Mouse (Mus musculus) regulatory T cell (primary cell): ENCODE measurements at regions not wholly inside any gene's neighbourhood (a gene's known extent, or its start where the extent isn't known, plus 50 kb on each side); places are given as distances from the start of the nearest gene placed in this dataset.

Experiments used
- in situ Hi-C: fragments of 300-600 bp; cut with MboI, MseI; formaldehyde crosslinking; loops from one replicate; pipeline ENCODE4 v1.15.1; 2025; ENCODE audit warnings: high pct_unique_total_duplicates

DNA sequence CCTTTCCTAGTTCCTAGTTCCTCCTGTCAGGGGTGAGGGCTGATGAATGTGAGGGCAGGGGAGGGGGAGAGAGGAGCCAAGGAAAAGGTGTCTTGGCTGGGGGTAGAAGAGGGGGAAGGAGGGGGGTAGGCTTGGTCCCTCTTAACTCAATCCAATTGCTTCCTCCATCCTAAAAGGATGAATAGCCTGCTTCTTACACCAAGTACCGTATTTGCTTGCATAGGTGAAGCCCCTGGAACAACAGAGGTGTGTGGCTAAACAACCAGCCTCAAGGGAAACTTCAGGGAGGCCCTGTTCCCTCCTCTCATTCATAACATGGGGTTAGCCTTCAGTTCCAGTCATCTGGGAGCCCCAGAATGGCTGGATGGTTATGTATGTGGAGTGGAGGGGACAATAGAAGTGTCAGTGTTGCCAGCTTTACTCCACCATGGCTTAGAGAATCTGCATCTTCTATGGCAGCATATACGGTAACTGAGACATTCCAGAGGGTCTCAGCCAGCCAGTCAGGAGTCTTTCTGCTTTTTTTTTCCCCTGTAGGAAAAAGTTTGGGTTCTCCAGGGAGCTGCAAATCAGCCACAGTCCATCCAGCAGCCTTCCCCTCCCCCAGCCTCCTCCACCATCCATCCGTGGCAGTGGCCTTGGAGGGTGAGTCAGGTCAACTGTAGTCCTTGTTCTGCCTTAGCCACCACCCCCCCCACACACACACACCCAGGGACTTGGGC is 100.2 kb upstream of the Ccnd2 start:
- in situ Hi-C loops: no loop called here

- in situ Hi-C loops: no loop called here
Measured at GRCm38 (mm10) chr6:127253935-127254334, 101.9 kb upstream of the Ccnd2 start.

- in situ Hi-C loops: no loop called here
Measured at GRCm38 (mm10) chr6:127263903-127264680, 112.1 kb upstream of the Ccnd2 start.

DNA sequence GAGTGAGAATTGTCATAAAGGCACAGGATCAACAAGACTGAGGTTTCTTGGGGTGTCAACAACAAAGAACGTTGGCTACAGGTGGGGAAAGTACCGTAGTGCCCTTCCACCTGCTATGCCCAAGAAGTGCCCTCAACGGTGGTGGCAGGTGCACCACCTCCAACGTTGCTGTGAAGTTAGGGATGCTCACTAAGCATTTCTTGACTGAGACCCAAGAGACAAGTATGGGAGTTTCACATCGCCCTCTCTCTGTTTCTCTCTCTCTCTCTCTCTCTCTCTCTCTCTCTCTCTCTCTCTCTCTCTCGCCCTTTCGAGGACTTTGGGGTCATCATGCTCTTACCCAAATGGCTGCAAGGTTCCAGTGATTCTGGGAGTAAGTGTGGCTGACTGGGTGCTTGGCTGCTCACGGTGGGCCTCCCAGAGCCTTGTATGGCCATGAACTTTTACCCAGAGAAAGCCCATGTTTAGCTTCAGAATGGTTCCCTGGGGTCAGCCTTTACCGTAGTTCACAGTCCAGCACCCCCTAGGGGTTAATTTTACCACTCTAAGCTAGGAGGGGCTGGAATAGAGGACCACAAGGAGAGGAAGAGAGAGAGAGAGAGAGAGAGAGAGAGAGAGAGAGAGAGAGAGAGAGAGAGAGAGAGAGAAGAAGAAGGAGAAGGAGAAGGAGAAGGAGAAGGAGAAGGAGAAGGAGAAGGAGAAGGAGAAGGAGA is 113.2 kb upstream of the Ccnd2 start:
- in situ Hi-C loops: no loop called here

DNA sequence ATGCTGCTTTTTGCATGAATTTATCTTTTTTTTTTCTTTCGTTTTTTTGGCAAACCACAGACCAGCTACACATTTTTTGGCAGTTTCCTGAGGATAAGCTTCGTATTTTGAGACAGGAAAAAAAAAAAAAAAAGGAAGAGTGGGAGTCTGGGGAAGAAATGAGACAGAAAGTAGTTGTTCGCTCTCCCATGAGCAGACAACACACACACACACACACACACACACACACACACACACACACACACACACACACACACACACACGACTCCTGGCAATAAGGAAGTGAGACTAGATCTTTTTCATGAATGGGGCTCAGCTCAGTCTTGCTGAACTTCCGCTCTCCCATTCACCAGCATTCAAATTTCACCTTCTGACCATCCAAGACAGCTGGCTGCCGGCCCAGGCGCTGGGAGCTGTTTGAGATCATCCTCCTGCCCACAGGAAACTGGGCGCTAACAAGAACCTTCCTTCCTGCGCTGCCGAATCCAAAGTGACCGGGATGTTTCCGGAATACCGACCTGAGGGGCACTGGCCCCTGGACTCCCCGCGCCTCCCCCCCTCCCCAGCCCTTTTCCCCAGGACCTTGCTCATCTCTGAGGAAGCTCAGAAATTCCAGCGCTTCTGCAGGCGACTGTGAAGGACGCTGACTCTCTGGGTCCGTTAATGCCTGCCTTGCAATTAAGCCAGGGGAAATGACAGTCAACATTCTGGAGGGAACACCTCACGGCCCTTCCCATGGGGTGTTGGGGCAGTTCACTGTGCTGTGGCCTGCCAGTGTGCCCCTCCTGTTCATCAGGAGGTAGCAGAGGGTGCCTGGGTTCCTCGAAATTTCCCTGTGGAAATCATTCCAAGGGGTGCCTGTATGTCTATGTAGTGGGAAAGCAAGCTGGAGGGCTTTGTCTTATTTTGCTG is 114.2 kb upstream of the Ccnd2 start:
- in situ Hi-C loops: no loop called here

DNA sequence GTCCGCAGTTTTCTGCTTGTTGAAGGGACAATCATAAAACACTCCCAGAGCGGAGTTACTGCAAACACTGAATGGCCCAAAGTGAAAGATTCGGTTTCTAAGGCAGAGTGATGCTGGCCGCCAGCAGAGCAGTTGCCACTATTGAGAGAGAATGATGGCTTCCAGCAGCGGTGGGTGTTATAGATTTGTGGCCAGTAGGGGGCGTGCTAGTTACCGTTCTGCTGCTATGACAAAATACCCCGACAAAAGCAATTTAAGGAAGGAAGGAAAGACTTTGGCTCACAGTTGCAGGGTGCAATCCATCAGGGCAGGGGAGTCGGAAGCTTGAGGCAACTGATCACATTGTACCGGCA is 114.8 kb upstream of the Ccnd2 start:
- in situ Hi-C loops: no loop called here

DNA sequence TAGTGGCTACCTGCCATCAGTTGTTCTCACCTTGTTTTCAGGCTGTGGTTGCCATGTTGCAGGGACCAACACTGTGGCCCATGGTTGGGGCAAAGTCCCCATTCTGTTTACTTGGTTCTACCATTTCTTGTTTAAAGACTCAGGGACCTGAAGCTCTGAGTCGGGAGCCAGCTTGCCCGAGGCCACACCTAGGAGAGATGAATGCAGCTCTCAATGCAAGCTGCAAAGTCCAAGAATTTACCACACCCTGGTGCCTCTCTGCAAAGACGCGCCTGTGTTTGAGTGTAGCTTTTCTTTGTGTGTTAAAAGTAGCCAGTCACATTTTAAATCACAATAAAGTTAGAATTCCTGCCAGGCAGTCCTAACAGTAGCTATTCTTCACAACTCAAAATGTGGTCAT is 117.0 kb upstream of the Ccnd2 start:
- in situ Hi-C loops: no loop called here

DNA sequence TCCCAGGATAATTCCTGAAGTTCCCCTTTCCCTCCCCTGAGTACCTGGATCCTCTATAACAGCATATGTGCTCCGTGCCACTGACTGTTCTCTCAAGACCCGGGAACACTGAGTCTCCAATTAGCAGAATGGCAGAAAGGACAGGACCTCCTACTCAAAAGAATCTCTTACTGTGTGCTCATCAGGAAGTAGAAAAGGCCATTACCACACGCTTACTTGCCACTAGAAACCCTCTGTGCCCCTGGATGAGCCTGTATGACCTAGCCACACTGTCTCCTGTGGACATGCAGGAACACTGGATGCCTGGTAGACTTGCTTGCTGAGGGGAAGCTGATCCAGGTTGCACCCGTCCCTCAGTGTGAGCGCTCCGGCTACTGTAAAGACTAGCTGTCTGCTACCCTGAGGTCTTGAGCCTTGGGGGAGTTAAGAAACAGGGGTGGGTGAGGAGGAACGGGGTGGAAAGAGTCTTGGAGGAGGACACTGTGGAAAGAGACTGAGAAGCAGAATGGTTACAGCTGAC is 117.6 kb upstream of the Ccnd2 start:
- in situ Hi-C loops: loop anchor here (5.0 kb wide), 2 partner anchors 83 to 178 kb away; partner anchors contain the start of gene Parp11

DNA sequence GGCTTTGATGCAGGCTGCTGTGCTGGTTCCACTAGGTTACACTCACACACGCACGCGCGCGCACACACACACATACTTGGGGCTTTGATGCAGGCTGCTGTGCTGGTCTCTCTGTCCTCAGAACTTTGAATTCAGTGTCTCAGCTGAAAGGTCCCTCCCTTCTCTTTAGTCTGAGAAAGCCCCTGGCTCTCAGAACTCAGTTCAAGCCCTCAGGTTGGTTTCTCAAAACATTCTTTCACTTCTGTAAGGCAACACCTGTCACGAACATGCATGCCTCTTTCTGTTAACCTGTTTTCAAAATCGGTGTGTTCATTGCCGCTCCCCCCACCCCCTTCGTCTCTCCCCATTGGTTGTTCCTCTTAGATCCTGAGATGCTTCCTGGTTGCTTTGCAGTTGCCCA is 118.8 kb upstream of the Ccnd2 start:
- in situ Hi-C loops: loop anchor here (5.0 kb wide), 2 partner anchors 82 to 177 kb away; partner anchors contain the start of gene Parp11

DNA sequence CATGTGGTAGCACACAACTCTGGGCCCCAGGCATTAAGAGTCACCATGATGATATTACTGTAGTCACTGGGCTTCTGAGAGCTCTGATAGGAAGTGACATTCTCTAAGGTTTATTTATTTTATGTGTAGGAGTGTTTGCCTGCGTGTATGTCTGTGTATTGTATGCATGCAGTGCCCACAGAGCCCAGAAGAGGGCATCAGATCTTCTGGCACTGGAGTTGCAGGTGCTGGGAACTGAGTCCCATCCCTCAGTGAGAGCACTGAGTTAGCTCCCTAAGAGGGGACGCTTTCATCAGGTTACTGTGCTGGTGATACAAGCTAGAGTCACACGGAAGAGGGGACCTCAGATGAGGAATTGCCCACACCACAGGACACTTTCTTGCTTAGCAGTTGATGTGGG is 119.4 kb upstream of the Ccnd2 start:
- in situ Hi-C loops: loop anchor here (5.0 kb wide), 2 partner anchors 81 to 176 kb away; partner anchors contain the start of gene Parp11

- in situ Hi-C loops: loop anchor here (5.0 kb wide), 2 partner anchors 80 to 175 kb away; partner anchors contain the start of gene Parp11
Measured at GRCm38 (mm10) chr6:127272630-127273029, 120.6 kb upstream of the Ccnd2 start.

DNA sequence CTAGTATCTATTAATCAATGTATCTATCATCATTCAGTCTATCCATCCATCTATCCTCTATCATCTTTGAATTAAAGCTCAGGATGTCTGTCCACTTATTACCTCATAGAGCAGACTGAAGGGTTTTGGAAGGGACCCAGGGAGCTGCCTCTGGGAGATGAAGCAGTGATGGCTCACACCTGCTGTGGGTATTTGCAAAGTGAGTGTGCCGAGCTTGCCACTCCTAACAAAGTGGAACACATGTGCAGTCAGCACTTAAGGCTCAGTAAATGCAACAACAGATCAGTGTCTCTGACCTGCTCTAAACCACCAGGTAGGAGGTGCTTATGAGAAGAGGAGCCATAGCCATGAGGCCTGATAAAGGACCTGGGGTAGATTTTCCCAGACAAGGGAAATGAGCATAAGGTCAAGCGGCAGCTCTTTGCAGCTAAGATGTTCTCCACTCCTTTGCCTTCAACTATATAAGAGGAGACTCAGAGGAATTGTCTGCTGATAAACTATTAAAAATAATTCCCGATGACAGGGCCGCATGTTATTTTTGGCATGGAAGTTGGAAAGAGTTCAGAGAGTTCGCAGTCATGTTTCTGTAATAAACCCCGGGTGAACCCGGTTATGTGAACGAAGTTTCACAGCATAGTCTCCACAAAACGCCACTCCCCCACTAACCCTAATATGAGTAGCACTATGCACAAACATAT is 122.9 kb upstream of the Ccnd2 start:
- in situ Hi-C loops: loop anchor here (5.0 kb wide), 2 partner anchors 77 to 172 kb away; partner anchors contain the start of gene Parp11

DNA sequence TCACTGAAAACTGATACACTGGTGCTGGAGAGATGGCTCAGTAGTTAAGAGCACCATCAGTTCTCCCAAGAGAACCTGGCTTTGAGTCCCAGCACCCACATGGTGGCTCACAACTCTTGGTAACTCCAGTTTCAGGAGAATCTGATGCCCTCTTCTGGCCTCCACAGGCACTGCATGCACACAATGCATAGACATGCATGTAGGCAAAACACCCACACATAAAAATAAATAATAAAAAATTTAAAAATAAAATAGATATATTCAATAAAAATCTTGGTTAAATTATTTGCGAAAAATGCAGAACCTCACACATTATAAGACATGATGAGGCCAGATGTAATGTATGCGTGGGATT is 123.4 kb upstream of the Ccnd2 start:
- in situ Hi-C loops: no loop called here

DNA sequence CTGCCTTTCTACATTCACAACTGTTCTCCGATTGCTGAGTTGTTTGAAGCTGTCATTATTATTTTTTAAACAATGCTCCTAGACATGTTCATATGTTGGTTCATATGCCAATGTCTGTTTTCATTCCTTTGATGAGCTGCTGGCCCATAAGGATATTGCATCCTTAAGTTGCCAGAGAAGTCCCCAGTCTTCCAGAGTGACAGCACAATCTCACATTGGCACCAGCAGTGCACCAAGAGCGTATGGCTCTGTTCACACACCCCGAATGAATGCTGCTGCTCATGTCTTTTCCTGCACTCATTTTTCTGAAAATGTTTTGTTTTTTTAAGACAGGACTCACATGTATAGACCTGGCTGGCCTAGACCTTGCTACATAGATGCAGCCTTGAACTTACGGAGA is 124.4 kb upstream of the Ccnd2 start:
- in situ Hi-C loops: no loop called here

DNA sequence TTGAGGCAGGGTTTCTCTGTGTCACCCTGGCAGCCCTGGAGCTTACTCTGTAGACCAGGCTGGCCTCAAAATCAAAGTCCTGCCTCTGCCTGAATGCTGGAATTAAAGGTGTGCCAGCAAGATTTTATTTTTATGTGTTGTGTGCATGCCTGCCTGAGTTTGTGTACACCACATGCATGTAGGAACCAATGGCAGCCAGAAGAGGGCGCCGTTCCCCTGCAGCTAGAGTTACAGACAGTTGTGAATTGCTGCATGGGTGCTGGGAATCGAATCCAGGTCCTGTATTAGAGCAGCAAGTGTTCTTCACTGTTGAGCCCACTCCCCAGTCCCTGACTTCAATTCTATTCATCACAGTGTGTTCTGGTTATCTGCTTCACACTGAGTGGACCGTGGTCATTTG is 126.4 kb upstream of the Ccnd2 start:
- in situ Hi-C loops: no loop called here

DNA sequence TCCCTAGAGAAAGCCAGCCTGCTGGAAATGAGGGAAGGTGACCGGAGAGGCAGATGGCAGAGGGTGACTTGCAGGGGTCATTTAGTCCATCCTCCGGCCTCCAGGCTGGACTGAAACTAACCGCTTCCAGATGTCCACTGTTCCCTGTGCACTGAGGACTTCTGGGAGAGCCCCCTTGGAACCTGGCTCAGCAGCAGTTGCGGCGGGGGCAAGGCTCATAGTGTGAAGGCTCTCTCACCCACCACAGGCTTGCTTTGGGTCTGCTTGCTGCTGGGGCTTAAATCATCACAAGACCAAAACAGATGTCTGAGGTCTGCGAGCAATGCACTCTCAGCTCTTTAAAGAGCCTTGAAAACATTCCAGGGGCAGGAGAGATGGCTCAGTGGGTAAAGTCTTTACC is 132.2 kb upstream of the Ccnd2 start:
- in situ Hi-C loops: no loop called here

DNA sequence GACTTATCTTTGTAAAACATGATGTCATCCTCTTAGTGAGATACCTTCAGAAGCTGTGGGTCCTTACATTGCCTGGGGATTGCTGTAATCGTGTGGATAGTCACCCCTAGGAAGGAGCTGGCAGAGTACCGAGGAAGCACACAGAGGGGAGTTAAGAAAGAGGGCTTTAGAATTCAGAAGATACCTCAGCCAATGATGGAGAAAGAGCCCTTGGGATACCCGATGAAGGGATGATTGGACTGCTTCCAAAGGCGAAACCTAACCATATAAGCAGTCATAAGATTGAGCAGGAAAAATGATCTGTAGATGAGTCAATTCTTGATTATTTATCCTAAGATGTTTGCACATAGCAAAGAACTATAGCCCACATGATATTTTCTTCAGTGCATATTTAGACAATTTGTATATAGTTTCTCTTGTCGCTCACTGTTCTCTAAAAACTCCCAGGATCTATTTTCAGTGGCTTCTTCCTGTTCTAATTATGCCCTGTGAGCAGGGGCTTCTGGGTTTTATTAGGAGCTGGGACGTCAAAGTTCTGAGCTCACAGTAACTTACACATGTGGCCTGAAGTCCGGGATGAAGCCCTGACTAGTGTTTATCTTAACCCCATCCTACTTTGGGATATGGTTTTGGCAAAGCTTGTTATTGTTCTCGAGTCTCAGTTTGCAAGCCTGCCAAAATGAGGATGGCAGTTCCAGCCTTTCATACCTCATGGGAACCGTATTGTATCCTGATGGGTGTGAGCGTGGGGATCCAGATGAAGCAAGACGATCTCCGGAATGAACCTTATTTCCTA is 134.9 kb upstream of the Ccnd2 start:
- in situ Hi-C loops: no loop called here

DNA sequence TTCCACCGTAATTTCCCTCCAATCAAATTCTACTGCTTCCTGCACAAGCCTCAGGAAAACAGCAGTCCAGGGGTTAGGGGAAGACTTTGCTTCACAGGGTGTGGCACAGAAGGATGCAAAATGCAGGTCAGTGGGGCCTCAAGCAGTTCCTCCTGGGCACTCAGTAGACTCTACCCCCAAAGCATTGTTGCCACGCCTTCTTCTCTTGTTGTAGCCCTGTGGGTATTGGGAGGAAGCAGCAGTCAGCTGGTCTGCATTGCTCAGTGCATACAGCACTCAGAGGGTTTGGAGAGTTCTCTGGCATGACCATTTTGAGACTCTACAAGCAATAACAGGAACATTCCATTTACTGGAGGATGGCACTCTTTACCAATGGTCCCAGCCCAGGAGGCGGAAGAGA is 137.0 kb upstream of the Ccnd2 start:
- in situ Hi-C loops: no loop called here

DNA sequence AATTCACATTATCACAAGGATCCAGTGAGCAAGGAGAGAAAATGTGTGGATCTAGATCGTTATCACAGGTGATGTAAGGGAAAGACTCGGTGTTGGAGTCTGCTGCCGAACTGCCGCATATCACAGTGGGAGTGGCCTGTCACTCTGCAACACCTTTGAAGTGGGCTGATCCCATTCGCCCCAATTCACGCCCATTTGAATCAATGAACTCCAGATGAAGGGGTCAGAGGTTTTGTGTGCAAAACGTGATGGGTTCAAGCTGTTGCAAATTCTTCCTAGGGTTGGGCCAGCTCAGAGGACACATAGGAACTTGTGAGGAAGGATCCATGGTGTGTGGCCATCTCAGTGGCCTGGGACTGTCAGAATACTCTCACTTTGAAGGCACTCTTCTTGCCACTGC is 139.9 kb upstream of the Ccnd2 start:
- in situ Hi-C loops: no loop called here

DNA sequence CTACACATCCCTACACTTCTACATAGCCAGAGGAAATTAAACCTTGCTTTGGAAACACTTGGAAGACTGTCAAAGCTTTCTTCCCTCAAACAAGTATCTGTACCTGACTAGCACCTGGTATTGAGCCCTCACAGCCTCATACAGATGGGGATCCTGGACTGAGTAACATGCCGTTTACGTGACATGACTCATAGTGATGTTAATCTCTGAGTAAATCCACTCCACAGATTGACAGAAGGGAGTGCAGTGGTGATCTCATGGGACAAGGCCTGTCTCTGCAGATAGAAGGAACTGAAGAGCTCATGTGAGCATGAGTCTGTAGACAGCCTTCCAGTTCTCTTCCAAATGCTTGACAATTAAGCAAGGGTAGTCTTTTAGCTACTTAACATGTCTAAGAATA is 141.8 kb upstream of the Ccnd2 start:
- in situ Hi-C loops: no loop called here
